Mouse (Mus musculus) brain, embryonic 14.5 days (tissue): Measurements from ENCODE around the gene 6820408C15Rik.

Source experiments
- CTCF ChIP-seq: fragments of 200-500 bp; IDR thresholded peaks from 2 replicates; pipeline ENCODE4 v1.5.1; 2012; ENCODE audit warnings: inconsistent platforms, mild to moderate bottlenecking, moderate library complexity, borderline replicate concordance; ENCODE audit not compliant: insufficient read depth, insufficient read length; ENCODE audit errors: extremely low read depth
- POLR2A ChIP-seq: fragments of 200-500 bp; IDR thresholded peaks from 2 replicates; pipeline ENCODE4 v1.6.1; 2012; ENCODE audit warnings: mild to moderate bottlenecking, inconsistent platforms, borderline replicate concordance; ENCODE audit not compliant: poor library complexity, insufficient read depth, insufficient read length, severe bottlenecking; ENCODE audit errors: extremely low read depth

- TF ChIP-seq CTCF (no peak), POLR2A (peak; percentile 52)
Measured at GRCm38 (mm10) chr2:152398691-152399090, 16.7 kb upstream of the 6820408C15Rik start.
